Mouse (Mus musculus) midbrain, embryonic 15.5 days (tissue): ENCODE data around the gene Gm9958. TPM values are rescaled to one million over a fixed set of nuclear protein-coding genes. Genes with fewer than 3 reads are reported as not detected.

ENCODE experiments used
- polyA plus RNA-seq: library from polyadenylated mRNA; unstranded; fragments of >200 nt; fragmentation: Nextera tagmentation; extraction: Ambion mirVana; gene quantifications from 2 replicates; pipeline ENCODE4 v1.2.1, GENCODE M21; 2015

Gene Gm9958
- polyA plus RNA-seq, 1 experiment from 2014 or later = 4.2 TPM

Other genes with a start within 250 kb of the Gm9958 start
- gene Cox18, start 143.2 kb upstream of the Gm9958 start, polyA plus RNA-seq = 35.5 and 36.1 TPM in 2 replicates
- 29.9 and 30.6 TPM in 2 replicates for gene Ankrd17, start 627 bp upstream of the Gm9958 start, polyA plus RNA-seq
- gene Alb, start 93.7 kb downstream of the Gm9958 start, polyA plus RNA-seq = 0.10 and 5.6 TPM in 2 replicates
- gene Afp, start 123.5 kb downstream of the Gm9958 start, polyA plus RNA-seq = 0.61 and 8.7 TPM in 2 replicates
- not detected in 2 replicates for gene Afm, start 151.7 kb downstream of the Gm9958 start, polyA plus RNA-seq
- 0.09 and 0.13 TPM in 2 replicates for gene 5830473C10Rik, start 193.9 kb downstream of the Gm9958 start, polyA plus RNA-seq